Mouse (Mus musculus) spleen, adult 2 months (tissue): ENCODE results near the gene 2410131K14Rik. TPM values are rescaled to one million over a fixed set of nuclear protein-coding genes. Genes with fewer than 3 reads are reported as not detected.

Experiments used
- DNase-seq, 2 experiments: peaks; one replicate each; pipeline versions ENCODE4 v3.0.0 to v3.0.0-alpha.2; 2012 to 2021; ENCODE audit warnings: low spot score in 2 of 2, low read depth in 1 of 2
- H3K27ac ChIP-seq: fragments of 200-500 bp; 2 replicates; pipeline ENCODE4 v1.5.1; 2012; ENCODE audit warnings: low read length, inconsistent platforms; ENCODE audit not compliant: insufficient read depth
- H3K27me3 ChIP-seq: fragments of 200-500 bp; 2 replicates; pipeline ENCODE4 v1.6.1; 2012; ENCODE audit warnings: mild to moderate bottlenecking, moderate library complexity, low read length, inconsistent platforms; ENCODE audit not compliant: control insufficient read depth, insufficient read depth
- H3K36me3 ChIP-seq: fragments of 200-500 bp; 2 replicates; pipeline ENCODE4 v1.6.1; 2012; ENCODE audit warnings: mild to moderate bottlenecking, low read length, inconsistent platforms; ENCODE audit not compliant: control insufficient read depth, insufficient read depth
- H3K4me1 ChIP-seq: fragments of 200-500 bp; 2 replicates; pipeline ENCODE4 v1.6.1; 2011; ENCODE audit warnings: inconsistent platforms; ENCODE audit not compliant: control insufficient read depth, insufficient read depth, insufficient read length
- H3K4me3 ChIP-seq: fragments of 200-500 bp; 2 replicates; pipeline ENCODE4 v1.5.1; 2011; ENCODE audit warnings: mild to moderate bottlenecking, inconsistent platforms; ENCODE audit not compliant: insufficient read depth, insufficient read length; ENCODE audit errors: extremely low read depth
- CTCF ChIP-seq: fragments of 200-500 bp; IDR thresholded peaks from 2 replicates; pipeline ENCODE4 v1.5.1; 2011; ENCODE audit warnings: mild to moderate bottlenecking, inconsistent platforms; ENCODE audit not compliant: insufficient read depth, insufficient read length, insufficient replicate concordance; ENCODE audit errors: extremely low read depth
- POLR2A ChIP-seq: fragments of 200-500 bp; IDR thresholded peaks from 2 replicates; pipeline ENCODE4 v1.6.1; 2011; ENCODE audit warnings: low read depth, low read length, inconsistent platforms
- WGBS: fragments of 180-500 bp; shearing (Covaris S2); methylation state at CpG from one replicate; pipeline ENCODE4 v1.1.7; 2018; 5-methylcytosine and 5-hydroxymethylcytosine counted together
- polyA plus RNA-seq: library from polyadenylated mRNA; depleted of rRNA; stranded (reverse); fragments of >200 nt; gene quantifications from 2 replicates; pipeline ENCODE4 v1.2.3, GENCODE M21; 2012

Gene 2410131K14Rik
- polyA plus RNA-seq, 1 experiment: 6.1 TPM

GRCm38 (mm10) chr5:118271449-118272110, 26.6 kb downstream of the 2410131K14Rik start:
- Histone ChIP-seq H3K4me3 (no peak overlapping the region), H3K36me3 (no peaks in the 10 kb centered on the region), H3K4me1 (no peaks in the 10 kb centered on the region), H3K27me3 (no peaks in the 10 kb centered on the region), H3K27ac (no peak overlapping the region)
- no peak for DNase-seq
- TF ChIP-seq POLR2A (no peak), CTCF (no peak)
- 9% methylated on average over 10 of the region's 10 CpGs for WGBS

GRCm38 (mm10) chr5:118273446-118273845, 28.4 kb downstream of the 2410131K14Rik start:
- TF ChIP-seq POLR2A: no peak
- TF ChIP-seq CTCF: no peak
- Histone ChIP-seq H3K4me1 (no peaks in the 10 kb centered on the region), H3K4me3 (no peak overlapping the region), H3K27ac (no peak overlapping the region), H3K27me3 (no peaks in the 10 kb centered on the region), H3K36me3 (no peaks in the 10 kb centered on the region)
- 44% methylated on average over 7 of the region's 7 CpGs for WGBS
- DNase-seq: no peak

DNA sequence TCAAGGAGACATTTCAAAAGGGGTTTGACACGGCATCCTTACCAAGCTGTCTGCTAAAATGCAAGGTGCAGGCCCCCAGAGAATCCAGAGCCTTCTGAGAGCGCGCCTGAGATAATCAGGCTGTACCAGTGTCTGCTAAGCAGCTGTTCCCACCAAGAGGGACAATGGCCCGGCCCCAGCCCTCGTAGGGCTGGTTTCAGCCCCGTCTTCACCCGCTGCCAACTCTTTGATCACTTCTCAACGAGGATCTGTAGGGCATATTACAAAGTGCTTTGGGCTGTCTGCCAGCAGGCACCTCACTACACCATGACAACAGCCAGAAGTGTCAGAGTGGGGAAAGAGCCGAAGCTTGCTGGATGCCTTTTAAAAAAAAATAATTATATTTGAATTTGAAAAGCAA, 29.5 kb downstream of the 2410131K14Rik start:
- H3K27me3 ChIP-seq: no peaks in the 10 kb centered on the region
- no peak overlapping the region for H3K4me3 ChIP-seq
- no peak overlapping the region for H3K27ac ChIP-seq
- no peaks in the 10 kb centered on the region for H3K36me3 ChIP-seq
- H3K4me1 ChIP-seq: no peaks in the 10 kb centered on the region
- TF ChIP-seq POLR2A (no peak), CTCF (no peak)
- no peak for DNase-seq
- WGBS: 53% methylated on average over 9 of the region's 9 CpGs

DNA sequence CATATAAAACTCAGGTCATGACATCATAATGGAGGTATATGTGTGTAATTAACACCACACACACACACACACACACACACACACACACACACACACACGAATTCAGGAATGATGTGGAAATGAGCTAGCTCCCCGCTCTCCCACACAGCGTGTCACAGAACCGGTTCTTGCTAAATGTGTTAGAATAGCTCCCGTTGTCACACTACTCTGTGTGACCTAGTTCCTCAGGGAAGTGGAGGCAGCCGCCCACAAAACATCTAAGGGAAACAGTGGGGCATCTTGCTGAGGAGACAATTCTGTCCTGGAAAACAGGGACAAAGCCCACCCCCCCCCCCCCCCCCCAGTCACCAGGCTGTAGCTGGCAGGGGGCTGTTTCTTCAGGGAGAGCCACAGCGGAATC, 31.3 kb downstream of the 2410131K14Rik start:
- TF ChIP-seq POLR2A: no peak
- no peak for TF ChIP-seq CTCF
- Histone ChIP-seq H3K4me3 (no peak overlapping the region), H3K27ac (no peak overlapping the region), H3K27me3 (no peaks in the 10 kb centered on the region), H3K4me1 (no peaks in the 10 kb centered on the region), H3K36me3 (no peaks in the 10 kb centered on the region)
- no peak for DNase-seq
- WGBS: 82% methylated on average over 7 of the region's 7 CpGs

- H3K4me3 ChIP-seq: no peak overlapping the region
- H3K36me3 ChIP-seq: no peaks in the 10 kb centered on the region
- H3K4me1 ChIP-seq: no peaks in the 10 kb centered on the region
- H3K27ac ChIP-seq: no peak overlapping the region
- no peak for DNase-seq
- TF ChIP-seq CTCF (no peak), POLR2A (no peak)
- WGBS: 60% methylated on average over 8 of the region's 8 CpGs
- H3K27me3 ChIP-seq: no peaks in the 10 kb centered on the region
Observed at GRCm38 (mm10) chr5:118276711-118277110, 31.7 kb downstream of the 2410131K14Rik start.

DNA sequence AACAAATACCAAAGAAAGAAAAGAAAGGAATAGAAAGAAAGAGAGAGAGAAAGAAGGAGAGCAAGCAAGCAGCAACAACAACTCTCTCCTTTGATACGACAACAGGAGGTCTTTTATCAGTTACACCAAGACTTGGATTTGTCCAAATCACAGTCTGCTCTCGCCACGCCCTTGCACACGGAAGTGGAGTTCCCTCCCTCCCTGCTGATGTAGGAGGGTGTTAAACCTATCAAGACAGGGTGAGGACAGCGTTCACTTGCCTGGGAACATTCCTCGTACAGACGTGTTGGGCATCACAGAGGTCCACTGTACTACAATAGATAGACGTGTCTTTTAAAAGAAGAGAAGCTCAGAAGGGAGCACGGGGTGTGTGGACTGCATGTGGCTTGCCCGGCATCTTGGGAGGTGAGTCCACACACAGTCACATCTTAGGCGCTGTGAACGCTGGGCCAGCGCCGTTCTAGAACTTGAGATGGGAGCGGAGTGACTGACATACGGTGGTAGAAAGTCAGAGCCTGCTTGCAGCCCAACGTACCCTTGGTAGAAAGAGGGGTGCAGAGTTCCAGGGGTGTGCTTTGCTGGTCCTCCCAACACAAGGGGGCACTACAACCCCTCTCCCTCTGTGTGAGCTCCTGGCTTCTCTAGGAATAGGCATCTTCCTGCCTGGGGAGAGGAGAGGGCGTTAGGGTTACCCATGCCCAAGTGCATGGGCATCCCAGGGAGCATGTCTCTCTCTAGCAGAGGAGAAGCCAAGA, 32.9 kb downstream of the 2410131K14Rik start:
- TF ChIP-seq POLR2A: no peak
- DNase-seq: no peak
- WGBS: 90% methylated on average over 18 of the region's 18 CpGs
- no peaks in the 10 kb centered on the region for H3K27me3 ChIP-seq
- no peak overlapping the region for H3K4me3 ChIP-seq
- no peak overlapping the region for H3K27ac ChIP-seq
- no peaks in the 10 kb centered on the region for H3K36me3 ChIP-seq
- no peaks in the 10 kb centered on the region for H3K4me1 ChIP-seq

- Histone ChIP-seq H3K4me1 (no peaks in the 10 kb centered on the region), H3K27me3 (no peaks in the 10 kb centered on the region), H3K27ac (no peak overlapping the region), H3K4me3 (no peak overlapping the region), H3K36me3 (no peaks in the 10 kb centered on the region)
- TF ChIP-seq CTCF (no peak), POLR2A (no peak)
- no peak for DNase-seq
- 90% methylated on average over 4 of the region's 4 CpGs for WGBS
Observed at GRCm38 (mm10) chr5:118291453-118291852, 46.4 kb downstream of the 2410131K14Rik start.
